Mouse (Mus musculus) ES-CJ7 (cell line): Measurements from ENCODE around the gene Bcl2l13.
"Not testable (repeated sequence)": the region's sequence is repeated elsewhere in the genome, so short reads cannot be mapped to it uniquely, and the experiment has no call there.

Experiments used
- DNase-seq: peaks from one replicate; pipeline ENCODE4 v3.0.0; 2011; ENCODE audit warnings: low read depth, low spot score

Bcl2l13 gene

DNA sequence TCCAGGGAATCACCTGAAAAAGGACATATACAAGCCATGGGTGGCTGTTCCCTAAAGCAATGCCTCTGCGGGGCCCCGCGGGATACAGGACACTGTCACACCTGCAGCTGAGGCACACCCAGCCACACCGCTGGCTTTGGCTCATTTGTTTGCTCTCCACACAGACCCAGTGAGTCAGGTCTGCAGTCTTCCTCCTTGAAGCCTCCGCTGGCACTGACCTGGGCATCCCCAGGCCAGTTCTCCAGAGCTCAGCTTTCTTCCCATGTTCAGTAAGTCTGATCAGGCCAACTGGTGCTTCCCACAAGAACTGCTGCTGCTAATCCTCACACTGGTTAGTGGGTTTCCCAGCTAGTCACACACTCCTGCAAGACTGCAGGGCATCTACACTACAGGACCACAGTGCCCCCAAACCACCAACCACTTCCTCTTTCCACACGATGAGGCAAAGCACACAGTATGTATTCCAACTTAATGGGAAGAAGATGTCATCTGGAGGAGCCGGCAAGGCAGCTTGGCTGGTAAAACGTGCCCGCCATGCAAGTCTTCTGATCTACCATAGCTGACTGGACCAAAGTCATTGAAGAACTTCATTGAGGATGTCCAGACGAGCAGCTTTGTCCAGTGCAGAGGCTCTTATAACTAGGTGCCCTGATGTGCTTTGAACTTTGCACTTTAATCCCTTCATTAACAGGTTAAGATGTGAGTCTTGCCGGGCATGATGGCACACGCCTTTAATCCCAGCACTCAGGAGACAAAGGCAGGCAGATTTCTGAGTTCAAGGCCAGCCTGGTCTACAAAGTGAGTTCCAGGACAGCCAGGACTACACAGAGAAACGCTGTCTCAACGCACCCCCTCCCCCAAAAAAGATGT, 66.0 kb downstream of the Bcl2l13 start:
- no peak for DNase-seq

DNA sequence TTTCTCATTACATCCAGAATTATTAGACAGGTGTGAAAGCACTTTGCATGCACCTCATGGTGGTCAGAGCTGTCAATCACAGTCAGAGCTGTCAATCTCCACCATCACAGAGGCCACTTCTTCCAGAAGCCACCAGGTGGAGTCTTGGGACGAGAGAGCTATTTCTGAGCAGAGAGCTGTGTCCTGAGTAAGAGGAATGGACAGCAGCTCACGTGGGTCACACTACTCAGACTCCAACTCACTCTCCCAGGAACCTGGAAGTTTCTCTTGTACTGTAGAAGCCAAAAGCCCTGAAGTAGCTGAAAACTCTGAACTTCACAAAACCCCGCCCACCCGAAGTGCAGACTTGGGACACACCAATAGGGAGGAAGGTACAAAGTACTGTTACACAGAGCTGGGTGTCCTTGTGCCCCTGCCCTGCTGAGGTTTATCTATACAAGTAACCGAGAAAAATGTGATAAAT, 67.5 kb downstream of the Bcl2l13 start:
- peak; percentile 91 for DNase-seq

DNA sequence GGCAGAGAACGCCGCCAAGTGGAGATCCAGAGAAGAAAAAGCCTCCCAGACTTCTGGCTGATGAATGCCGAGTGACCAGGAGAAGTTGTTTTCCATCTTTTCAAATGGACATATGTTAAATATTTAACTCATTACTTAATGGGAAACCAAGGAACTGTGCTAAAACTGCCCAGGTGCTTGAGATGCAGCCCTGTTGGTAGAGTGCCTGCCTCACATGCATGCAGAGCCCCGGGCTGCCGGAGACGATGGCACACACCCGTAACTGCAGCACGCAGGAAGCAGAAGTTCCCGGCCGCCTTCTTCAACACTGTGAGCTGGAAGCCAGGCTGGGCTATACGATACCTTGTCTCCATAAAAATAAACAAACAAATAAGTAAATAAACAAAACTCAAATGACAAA, 67.9 kb downstream of the Bcl2l13 start:
- DNase-seq = no peak

DNA sequence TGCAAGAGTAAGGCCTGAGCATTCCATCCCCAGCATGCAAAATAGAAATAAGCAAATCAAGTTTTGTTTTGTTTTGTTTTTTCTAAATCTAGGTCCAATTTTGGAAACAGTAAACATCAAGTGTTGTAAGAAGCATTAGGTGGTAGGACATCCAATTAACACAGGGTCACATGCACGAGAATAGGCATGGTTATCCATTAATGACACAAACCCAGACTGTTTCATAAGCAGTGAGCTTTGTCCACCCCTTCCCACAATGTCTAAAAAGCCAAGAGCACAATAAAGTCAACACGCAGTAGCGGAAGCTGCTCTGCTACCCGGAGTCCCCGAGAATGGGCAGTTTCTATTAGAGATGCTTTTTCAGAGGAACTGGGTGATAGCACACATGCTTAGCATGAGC, 69.1 kb downstream of the Bcl2l13 start:
- no peak for DNase-seq

DNA sequence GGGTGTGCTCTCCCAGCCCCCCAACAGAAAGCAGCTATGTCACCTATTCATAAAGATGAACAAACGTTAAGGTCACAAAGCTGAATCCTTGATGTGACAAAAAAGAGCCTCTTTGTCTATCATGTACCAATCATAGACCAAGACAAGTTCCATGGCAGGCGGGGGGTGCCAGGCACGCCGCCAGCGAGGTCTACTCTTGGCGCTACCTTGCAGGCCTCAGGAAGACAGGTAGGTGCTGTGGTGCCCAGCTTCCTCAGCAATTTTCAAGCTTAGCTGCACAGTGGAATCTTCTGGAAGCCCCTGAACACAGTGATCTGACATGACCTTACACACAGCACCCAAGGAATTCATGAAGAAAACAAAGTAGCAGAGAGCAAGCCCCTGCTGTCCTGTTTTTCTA, 70.5 kb downstream of the Bcl2l13 start:
- DNase-seq = no peak

DNA sequence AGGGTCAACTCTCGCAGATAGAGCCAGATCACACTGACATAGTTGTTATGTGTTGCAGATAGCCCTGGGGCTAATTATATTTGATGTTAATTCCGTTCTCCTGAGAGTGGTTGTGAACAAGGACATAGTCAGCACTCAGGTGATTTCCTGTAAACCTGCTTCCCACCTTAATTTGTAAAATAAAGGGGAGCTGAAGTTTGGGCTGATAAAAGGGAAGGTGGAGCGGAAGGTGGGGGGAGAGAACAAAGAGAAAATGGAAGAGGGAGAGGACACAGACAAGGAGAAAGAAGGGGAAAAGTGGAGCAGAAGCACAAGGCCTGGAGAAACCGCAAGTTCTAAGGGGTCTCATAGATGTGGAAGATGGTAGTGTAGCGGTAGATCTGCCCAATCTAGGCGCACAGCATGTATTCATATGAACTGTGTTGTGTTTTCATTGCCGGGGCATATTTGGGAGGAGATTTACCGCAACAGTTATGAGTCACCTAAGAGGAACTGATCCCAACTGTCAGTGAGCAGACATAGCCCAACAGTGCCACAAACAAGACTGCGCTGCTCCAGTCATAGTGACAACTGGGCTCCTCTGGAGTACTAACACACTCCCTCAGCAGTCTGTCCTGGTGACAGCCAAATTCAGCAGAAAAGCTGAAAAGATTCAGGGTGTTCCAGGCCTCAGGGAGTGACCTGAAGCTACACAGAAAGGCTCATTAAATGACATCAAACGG, 72.0 kb downstream of the Bcl2l13 start:
- peak; percentile 55 for DNase-seq

DNA sequence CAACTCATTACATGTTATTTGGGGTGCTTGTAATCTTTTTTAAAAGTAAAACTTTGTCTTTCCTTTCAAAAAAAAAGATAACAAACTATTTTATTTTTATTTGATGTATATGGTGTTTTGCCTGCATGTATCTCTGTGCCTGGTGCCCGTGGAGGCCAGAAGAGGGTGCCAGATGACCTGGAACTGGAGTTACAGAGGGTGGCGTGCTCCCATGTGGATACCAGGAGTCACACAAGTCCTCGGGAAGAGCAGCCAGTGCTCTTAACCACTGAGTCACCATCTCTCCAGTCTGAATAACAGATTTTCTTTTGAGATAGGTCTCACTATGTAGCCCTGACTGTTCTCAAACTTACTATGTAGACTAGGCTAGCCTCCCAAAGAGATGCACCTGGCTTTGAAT, 73.5 kb downstream of the Bcl2l13 start:
- DNase-seq = peak; percentile 44

DNA sequence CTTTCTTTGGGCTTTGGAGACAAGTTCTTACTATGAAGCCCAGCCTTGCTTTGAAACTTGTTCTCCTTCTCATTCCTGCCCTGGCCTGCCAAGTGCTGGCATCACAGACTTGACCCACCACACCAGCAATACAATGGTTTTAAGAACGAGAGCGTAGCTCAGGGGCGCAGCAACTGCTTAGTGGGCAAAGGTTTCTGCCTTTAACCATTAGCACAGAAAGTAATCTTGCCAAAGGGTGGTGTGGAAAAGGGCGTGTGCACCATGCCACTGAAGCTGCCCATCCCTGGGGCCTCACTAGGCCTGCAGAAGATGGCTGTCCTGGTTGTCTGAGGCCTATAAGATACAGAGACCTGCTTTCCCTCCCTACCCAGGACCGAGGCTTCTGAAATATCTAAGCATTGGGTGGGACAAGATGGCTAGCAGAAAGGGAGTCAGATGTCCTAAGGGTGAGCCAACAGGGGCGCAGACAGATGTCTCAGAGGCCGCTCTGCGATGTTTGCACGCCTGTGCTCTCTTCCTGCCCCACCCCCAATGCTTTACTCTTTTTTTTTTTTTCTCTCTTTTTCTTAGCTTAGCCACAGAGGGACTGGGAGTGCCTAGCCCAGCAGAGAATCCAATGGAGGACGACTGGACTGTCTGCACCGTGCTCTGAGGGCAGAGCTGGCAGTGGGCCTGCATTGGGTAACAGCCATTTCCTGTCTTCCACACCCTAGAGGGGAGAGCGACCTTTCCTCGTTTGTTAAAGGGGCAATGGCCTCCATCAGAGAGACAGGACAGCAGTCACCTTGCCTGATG, 75.4 kb downstream of the Bcl2l13 start:
- no peak for DNase-seq

DNA sequence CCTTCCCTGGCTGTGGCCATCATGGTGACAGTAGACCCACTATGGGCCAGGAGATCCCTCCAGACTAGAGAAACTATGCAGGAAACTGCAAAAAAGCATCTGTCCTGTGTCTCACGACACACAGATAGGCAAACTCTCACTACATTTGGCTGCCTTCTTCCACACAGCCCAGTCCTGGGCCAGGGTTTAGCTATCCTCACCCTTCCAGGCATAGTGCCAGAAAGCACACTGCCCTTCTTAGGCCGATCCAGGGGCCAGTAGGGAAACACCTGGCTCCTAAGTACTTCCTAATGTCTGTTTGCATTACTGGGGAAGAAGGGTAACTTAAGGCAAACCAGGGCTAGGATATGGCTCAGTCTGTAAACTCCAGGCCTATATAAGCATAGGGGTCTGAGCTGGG, 76.9 kb downstream of the Bcl2l13 start:
- no peak for DNase-seq

DNA sequence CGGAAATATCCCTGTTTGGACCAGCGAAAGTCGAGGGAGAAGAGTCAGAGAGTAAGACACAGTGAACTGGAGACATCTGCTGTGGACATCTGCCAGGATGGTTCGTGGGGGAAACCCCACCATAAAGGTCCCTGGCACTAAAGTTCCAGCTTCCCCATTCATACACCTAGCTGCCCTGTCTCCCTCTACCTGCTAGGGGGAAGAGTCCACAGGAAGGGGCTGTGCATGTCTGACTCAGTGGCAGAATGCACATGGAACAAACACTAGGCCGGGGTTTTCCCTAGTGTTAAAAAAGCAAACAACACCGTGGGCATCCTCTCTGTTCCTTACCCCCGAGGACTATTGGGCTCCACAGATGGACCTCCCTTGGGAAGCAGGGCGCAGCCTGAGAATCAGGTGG, 77.8 kb downstream of the Bcl2l13 start:
- no peak for DNase-seq

DNA sequence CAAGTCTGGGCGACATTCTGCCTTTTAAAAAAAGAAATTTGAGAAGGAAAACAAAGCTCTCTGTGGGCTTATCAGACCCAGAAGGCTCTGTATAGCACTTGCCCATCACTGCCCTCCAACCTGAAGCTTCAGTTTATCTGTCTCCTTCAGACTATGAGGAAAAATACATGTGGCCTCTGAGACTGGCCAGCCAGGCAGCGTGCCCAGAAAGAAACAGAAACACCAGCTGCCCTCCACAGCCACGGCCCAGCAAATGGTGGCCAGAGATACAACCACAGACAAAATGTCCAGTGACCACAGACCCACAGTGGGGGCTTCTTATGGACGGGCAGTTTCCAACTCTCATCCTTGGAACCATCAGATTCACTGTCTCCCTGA, 78.5 kb downstream of the Bcl2l13 start:
- no peak for DNase-seq

DNA sequence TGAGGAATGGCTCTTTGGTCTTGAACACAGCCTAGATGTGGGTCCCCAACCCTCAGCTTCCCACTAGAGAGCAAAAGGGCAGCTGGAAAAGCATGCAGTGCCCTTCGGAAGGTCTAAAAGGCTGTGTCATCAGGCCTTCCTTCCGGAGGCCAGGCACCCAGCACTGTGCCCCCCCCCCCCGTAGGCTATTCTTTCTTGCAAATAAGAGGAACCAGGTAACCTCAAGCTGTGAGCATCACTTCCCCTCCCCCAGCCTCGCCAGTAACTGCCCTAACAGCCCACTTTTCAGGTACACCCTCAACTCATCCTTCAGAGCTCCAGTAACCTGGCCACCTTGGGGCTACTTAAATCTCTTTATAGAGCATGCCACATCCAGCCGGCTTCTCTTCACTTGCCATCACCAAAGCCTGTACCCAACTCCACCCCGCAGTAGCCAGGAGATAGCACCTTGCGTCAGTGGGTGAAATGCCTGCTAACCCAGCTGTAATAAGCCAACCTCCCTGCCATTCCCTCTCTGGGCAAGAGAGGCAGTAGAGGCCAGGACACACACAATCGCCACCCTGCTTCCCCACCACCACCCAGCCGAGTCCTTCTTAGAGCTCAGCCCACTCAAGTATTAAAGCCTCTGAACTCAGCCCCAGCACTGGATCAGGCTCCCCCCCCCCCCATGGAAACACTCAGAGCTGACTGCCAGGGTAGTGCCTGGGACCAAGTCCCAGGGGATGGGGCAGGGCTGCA, 79.1 kb downstream of the Bcl2l13 start:
- peak; percentile 73 for DNase-seq

DNA sequence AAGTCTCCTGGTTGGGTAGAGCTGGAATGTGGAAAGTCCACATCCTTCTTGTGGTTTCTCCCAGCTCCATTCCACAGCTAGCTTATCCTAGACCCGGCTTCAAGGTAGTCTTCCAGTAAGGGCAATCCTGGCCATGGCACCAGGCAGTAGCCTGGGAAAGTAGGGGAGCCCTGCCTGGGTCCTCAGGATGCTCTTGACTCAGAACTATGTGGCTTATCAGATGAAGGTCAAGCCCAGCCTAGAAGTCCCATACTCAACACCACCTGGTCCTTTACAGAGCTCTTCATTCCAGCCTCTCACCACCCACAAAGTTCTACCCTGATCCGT, 79.6 kb downstream of the Bcl2l13 start:
- DNase-seq = no peak

DNA sequence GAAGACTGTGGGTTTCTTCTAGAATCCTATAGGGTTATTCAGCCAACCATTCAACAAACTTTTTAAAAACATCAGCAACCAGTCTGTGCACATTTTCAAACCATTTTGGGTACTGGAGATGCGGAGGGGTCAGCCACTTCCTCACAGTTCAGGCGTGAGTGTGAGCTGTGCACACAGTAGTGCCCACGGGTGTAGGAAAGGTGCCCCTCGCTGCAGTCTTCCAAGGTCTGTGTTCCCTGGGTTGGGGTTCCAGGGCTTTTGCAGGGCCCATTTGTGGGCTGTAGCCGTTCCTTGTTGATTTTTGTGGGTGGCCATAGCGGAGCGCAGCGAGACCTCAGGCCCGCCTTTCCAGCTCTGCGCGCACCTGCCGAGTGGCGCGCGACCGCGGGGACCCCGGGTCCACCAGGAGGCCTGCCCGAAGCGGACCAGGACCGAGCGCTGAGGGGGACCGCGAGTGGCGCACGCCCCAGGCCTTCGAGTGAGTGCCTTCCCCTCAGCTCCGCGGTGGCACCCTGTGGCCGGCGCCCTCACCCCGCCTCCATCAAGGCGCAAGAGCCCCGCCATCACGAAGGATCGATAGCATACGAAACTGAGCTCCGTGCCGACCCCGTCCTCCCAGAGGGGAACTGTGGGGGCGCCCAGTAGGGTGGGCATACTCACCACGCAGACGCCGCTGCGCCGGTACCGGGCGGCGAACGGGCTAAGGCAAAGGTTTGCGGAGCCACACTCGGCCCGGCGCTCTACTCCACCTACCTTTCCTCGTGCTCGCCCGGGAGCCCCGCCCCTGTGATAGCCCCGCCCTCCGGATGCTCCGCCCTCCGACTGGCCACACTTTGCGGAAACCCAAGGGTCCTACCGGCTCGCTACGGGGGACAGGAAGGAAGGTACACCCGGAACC, 80.3 kb downstream of the Bcl2l13 start, which contains the start of gene Bid:
Gene Bid, minus strand, starts transcription at position 780 of the 898 bp plus-strand sequence.
- DNase-seq = peak; percentile 89

DNA sequence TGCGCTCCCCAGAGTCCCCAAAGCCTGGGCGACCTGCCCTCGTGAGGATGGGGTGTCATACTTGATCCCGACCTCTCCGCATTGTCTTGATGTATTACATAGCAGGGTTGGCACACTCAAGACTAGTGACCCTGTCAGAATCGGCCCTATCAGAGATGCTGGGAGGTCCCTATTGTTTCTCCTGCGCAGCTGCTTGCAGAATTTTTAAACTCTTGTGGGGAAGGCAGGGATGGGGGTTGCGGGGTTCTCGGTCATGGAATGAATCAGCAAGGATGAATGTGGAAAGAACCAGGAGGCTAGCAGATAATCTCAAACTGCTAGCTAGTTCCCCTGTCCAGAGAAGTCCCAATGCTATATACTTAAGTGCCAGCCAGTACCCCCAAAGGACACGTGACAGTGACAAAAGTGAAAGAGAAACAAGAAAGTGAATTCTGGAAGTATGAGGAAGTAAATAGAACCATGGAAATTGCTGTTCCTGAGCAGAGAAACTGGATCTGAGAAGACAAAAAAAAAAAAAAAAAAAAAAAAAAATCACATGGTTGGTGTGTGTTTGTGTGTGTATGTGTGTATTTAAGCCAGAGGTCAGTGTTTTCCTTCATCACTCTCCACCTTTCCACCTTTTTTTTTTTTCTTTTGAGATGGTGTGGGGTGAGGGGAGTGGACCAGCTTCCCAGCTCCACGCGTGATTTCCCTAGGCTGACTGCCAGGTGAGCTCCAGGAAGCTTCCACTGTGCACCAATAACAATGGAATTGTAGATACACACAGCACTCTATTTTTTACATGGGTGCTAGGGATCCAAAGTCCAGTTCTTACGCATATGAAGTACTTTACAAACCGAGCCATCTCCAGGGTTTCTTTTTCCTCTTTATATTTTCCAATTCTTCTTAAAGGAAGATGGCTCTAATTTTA, 81.2 kb downstream of the Bcl2l13 start:
- not testable (repeated sequence) for DNase-seq

DNA sequence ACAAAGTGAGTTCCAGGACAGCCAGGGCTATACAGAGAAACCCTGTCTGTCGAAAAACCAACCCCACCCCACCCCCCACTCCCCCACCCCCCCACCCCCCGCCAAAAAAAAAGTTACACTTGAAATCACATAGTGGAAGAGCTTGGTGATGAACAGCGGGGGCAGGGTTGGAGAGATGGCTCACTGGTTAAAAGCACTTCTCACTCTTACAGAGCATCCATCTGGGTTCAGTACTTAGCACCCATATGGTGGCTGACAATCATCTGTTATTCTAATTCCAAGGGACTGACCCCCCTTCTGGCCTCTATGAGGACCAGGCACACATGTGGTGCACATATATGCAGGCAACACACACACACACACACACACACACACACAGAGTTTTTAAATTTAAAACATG, 82.0 kb downstream of the Bcl2l13 start:
- DNase-seq = no peak

DNA sequence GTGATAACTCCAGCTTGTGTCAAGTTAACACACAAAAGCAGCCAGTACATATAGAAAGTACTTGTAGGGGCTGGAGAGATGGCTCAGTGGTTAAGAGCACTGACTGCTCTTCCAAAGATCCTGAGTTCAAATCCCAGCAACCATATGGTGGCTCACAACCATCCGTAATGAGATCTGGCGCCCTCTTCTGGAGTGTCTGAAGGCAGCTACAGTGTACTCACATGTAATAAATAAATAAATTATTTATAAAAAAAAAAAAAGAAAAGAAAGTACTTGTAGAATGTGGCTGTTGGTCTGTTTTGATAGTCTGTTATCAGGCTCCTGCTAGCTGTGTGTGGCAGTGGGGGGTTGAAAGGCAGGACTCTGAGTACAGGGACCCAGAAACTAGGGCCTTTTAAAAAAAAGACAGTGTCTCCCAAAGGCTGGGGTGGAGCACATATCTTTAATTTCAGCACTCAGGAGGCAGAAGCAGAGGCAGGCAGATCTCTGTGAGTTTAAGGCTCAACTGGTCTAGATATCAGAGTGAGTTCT, 88.8 kb downstream of the Bcl2l13 start:
- DNase-seq = not testable (repeated sequence)

DNA sequence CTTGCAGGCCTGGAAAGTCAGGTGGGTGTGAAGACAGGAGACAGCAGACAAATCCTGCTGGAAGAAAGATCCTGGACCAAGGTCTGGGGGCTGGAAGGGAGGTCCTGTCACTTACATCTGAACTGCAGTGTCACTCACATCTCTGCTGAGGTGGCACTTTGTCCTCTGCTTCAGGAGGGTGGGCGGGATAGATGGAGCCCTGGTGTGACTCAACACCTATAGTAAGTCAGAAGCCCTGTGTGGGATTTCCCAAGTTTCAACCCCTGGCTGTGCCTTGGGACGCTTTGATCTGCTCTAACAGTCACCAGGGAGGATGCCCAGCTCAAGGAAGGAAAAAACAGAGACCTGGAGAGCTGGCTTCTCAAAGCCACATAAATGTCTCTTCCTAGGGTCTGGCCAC, 90.9 kb downstream of the Bcl2l13 start:
- DNase-seq = no peak

DNA sequence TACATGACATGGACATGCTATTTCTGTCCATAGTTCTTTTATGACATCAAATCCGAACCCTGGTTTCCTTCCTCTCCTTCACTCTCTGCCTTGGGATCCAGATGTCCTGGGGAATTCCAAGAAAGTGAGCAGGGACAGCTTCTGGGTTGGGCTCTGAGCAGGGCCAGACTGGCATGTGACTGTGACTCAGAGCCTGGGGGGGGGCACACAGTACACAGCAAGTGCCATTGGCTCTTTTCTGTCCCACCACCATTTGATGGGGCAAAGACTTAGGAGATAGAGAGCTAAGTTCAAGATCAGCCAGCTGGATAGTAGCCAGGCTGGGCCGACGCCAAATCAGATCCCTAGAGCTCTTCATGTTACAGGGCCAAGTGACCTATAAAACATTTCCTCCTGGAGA, 91.8 kb downstream of the Bcl2l13 start:
- no peak for DNase-seq
